ENCODE assay signal across 15 mouse cellular contexts in the genomic region with DNA sequence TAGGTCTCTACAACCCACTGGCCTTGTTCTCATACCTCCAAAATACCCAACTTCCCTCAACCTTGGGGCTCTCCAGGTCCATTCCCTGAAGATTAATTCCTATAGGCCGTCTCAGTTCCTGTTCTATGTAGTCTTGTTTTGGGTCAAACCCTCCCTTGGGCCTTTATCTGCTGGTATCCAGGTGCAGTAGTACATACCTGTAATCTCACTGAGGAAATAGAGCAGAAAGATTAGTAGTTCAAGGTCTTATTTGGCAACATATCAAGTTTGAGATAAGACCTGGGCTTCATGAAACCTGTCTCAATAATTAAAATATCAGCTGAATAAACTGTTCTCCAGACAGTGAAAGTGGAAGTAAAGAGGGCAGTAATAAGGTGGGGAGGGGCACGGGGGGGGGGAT. TPM values are rescaled to one million over a fixed set of nuclear protein-coding genes. Genes with fewer than 3 reads are reported as not detected.
DNase-seq lines count a peak whose midpoint lies in the region; ATAC-seq and TF ChIP-seq lines count a peak whose summit lies in the region.
"Had no signal": no experiment of that assay in that cellular context is flagged by ENCODE, and none has a peak within 500 bp of the region (broad histone marks: within the 10 kb centered on the region; RNA-seq: fewer than 3 reads in every experiment).

No protein-coding gene starts in this region.

- no peak for TF ChIP-seq RAD21 in CH12.LX (IDR thresholded peaks at IDR 0.05; ENCODE audit: low read depth, low read length)

- peak overlapping the region; percentile 43 for H3K27ac ChIP-seq in heart, embryonic 13.5 days (replicated peaks)
- H3K27ac ChIP-seq in CH12.LX (ENCODE audit: insufficient read depth, low read depth) = peak overlapping the region; percentile 70; the same call in 1 of the 2 replicates
- 0 out of 2 replicates have a peak overlapping the region, but pooled peaks have one; percentile 22 for H3K27ac ChIP-seq in liver, embryonic 12.5 days

- peaks cover 30% of the 10 kb centered on the region for H3K4me1 ChIP-seq in heart, embryonic 13.5 days
- peaks cover 4% of the 10 kb centered on the region for H3K4me1 ChIP-seq in lung, adult 2 months (ENCODE audit: control insufficient read depth, insufficient read depth, low read length)
- H3K4me1 ChIP-seq in CH12.LX (ENCODE audit: control insufficient read depth in 1 of 2, insufficient read depth in 2 of 2) = peaks cover 23 to 46% of the 10 kb centered on the region in 2 experiments
- peaks cover 51% of the 10 kb centered on the region for H3K4me1 ChIP-seq in liver, embryonic 12.5 days

- WGBS in heart, embryonic 13.5 days = 30% methylated on average over 2 of the region's 2 CpGs
- 30% methylated on average over 2 of the region's 2 CpGs for WGBS in lung, adult 2 months
- 22% methylated on average over 2 of the region's 2 CpGs for WGBS in liver, embryonic 12.5 days (ENCODE audit: insufficient replicate concordance)

- TF ChIP-seq POLR2A in lung, adult 2 months (IDR thresholded peaks at IDR 0.05; ENCODE audit: borderline replicate concordance, extremely low read depth, low read depth, low read length) = no peak
- no peak for TF ChIP-seq POLR2A in CH12.LX (IDR thresholded peaks at IDR 0.05; ENCODE audit: low read depth, low read length)

- H3K27me3 ChIP-seq in heart, embryonic 13.5 days (replicated peaks) = no peaks in the 10 kb centered on the region
- no peaks in the 10 kb centered on the region for H3K27me3 ChIP-seq in CH12.LX (replicated peaks)
- no peaks in the 10 kb centered on the region; the same call in 1 of the 2 replicates for H3K27me3 ChIP-seq in liver, embryonic 12.5 days (replicated peaks)

- TF ChIP-seq CTCF in lung, adult 2 months (IDR thresholded peaks at IDR 0.05; ENCODE audit: insufficient read depth, low read length) = no peak
- no peak for TF ChIP-seq CTCF in CH12.LX (conservative IDR thresholded peaks at IDR 0.05 in 1 of 2, IDR thresholded peaks at IDR 0.05 in 1 of 2; ENCODE audit: low read depth in 2 of 2, low read length in 2 of 2)

- H3K9me3 ChIP-seq in heart, embryonic 13.5 days = no peaks in the 10 kb centered on the region
- H3K9me3 ChIP-seq in CH12.LX (replicated peaks; ENCODE audit: low read length) = no peaks in the 10 kb centered on the region
- H3K9me3 ChIP-seq in liver, embryonic 12.5 days (replicated peaks) = no peaks in the 10 kb centered on the region

- no peak overlapping the region for H3K4me3 ChIP-seq in heart, embryonic 13.5 days
- peak overlapping the region; percentile 44 for H3K4me3 ChIP-seq in lung, adult 2 months (replicated peaks; ENCODE audit: extremely low read depth, low read depth, low read length)
- H3K4me3 ChIP-seq in CH12.LX (replicated peaks in 1 of 3; ENCODE audit: low read depth in 2 of 3, low read length in 2 of 3, poor library complexity in 1 of 3) = peak overlapping the region; percentile 39 to 53 (median 50)
- H3K4me3 ChIP-seq in liver, embryonic 12.5 days = no peak overlapping the region

- ATAC-seq in heart, embryonic 13.5 days (ENCODE audit: extremely low read depth, insufficient number of reproducible peaks, low FRiP score, low TSS enrichment) = no peak
- no peak for ATAC-seq in liver, embryonic 12.5 days
- ATAC-seq: Patski had no signal

- no peaks in the 10 kb centered on the region for H3K79me2 ChIP-seq in CH12.LX (replicated peaks; ENCODE audit: control insufficient read depth, extremely low read depth, insufficient read depth, poor library complexity, severe bottlenecking)

- peak overlapping the region; percentile 67; the same call in 1 of the 2 replicates for H3K9ac ChIP-seq in heart, embryonic 13.5 days
- peak overlapping the region; percentile 67 for H3K9ac ChIP-seq in CH12.LX (ENCODE audit: insufficient read depth, low read depth)
- no peak overlapping the region for H3K9ac ChIP-seq in liver, embryonic 12.5 days

- H3K36me3 ChIP-seq in heart, embryonic 13.5 days = no peaks in the 10 kb centered on the region
- peaks cover 0 to 6% of the 10 kb centered on the region in 2 experiments for H3K36me3 ChIP-seq in CH12.LX (replicated peaks in 1 of 2; ENCODE audit: control insufficient read depth in 1 of 2, insufficient read depth in 1 of 2, low read length in 1 of 2)
- no peaks in the 10 kb centered on the region for H3K36me3 ChIP-seq in liver, embryonic 12.5 days

- 0 out of 2 replicates have a peak, but pooled peaks have one; percentile 7 for TF ChIP-seq EP300 in CH12.LX (IDR thresholded peaks at IDR 0.05; ENCODE audit: low read length)

- DNase-seq in heart, adult 8-10 months (ENCODE audit: low spot score) = no peak
- DNase-seq in lung, adult 2 months = no peak
- DNase-seq in lung, postnatal 36 days = no peak
- DNase-seq in CH12.LX (ENCODE audit: extremely low read depth) = no peak
- DNase-seq in embryo, embryonic 9.5 days (ENCODE audit: extremely low spot score) = no peak
- no peak for DNase-seq in adrenal gland, postnatal 10 days
- DNase-seq: layer of hippocampus, adult 9-11 months; right cerebral cortex, postnatal 4 days had no signal

- in situ Hi-C loops in CH12.LX (cut with MboI; ENCODE audit: low pct_ligation_motif_present, low pct_unique_long_range_greater_than_20kb, low sequenced_read_pairs) = loop anchor here (25.0 kb wide), 1 partner anchor 296 kb away; the partner anchor contains the start of gene Ppdpf

- dilution Hi-C loops in CH12.LX (cut with MboI; ENCODE audit: extremely low pct_ligation_motif_present, extremely low pct_unique_long_range_greater_than_20kb, low sequenced_read_pairs) = no loop called here

- H3K4me2 ChIP-seq in heart, embryonic 13.5 days = peak overlapping the region; percentile 46
- H3K4me2 ChIP-seq in CH12.LX (ENCODE audit: insufficient read depth, low read depth, poor library complexity, severe bottlenecking) = peak overlapping the region; percentile 97
- peak overlapping the region; percentile 41 for H3K4me2 ChIP-seq in liver, embryonic 12.5 days

TF ChIP-seq in CH12.LX, 34 proteins besides CTCF, POLR2A, EP300 and RAD21:
- TF ChIP-seq USF1 (IDR thresholded peaks at IDR 0.05; ENCODE audit: low read depth, low read length) (no peak), NRF1 (IDR thresholded peaks at IDR 0.05; ENCODE audit: low read depth, low read length) (no peak), ETS1 (conservative IDR thresholded peaks at IDR 0.05; ENCODE audit: low read depth, low read length) (no peak), KAT2A (IDR thresholded peaks at IDR 0.05; ENCODE audit: insufficient replicate concordance, low read length) (no peak)

RNA-seq across cellular contexts. Expression of gene Abhd16b, which starts 9.9 kb away (rescaled TPM):
- polyA plus RNA-seq in heart, embryonic 13.5 days (2015; fragmentation: Nextera tagmentation; extraction: Ambion mirVana) = 0.11 and 0.27 TPM in 2 replicates
- total RNA-seq in heart, adult 8-10 months (2022) = not detected
- polyA plus RNA-seq in lung, adult 2 months (2012; rRNA removed) = not detected in 2 replicates
- total RNA-seq in CH12.LX (2012; rRNA removed) = 0.13 TPM in 1 of 2 replicates, not detected in the other
- not detected in 2 replicates for total RNA-seq in CH12.LX (2014; rRNA removed)
- 0.45 TPM in 1 of 2 replicates, not detected in the other for polyA plus RNA-seq in CH12.LX (2012; ENCODE audit: insufficient read length, low read depth)
- 0.12 TPM in 1 of 2 replicates, not detected in the other for polyA plus RNA-seq in liver, embryonic 12.5 days (2016; fragmentation: Nextera tagmentation; extraction: Ambion mirVana)
- total RNA-seq in adrenal gland, postnatal 10 days (2021) = not detected
- total RNA-seq: adrenal gland, adult 18-20 months; hematopoietic stem cell, adult 5-6 weeks; megakaryocyte-erythroid progenitor cell, adult 5-6 weeks had no signal
- polyA plus RNA-seq: forebrain, embryonic 11.5 days had no signal

RNA-seq across cellular contexts. Expression of gene Tpd52l2, which starts 13.8 kb away (rescaled TPM):
- 109 and 118 TPM in 2 replicates for polyA plus RNA-seq in heart, embryonic 13.5 days (2015; fragmentation: Nextera tagmentation; extraction: Ambion mirVana)
- 10 to 100 TPM; 65.6 to 72.6 (median 66.5) TPM for total RNA-seq in heart, adult 8-10 months (2022)
- 44.8 and 47.3 TPM in 2 replicates for polyA plus RNA-seq in lung, adult 2 months (2012; rRNA removed)
- total RNA-seq in CH12.LX (2012; rRNA removed) (80.7 and 90.4 TPM in 2 replicates), CH12.LX (2014; rRNA removed) (126 and 127 TPM in 2 replicates)
- polyA plus RNA-seq in CH12.LX (2012; ENCODE audit: insufficient read length, low read depth) = 92.0 and 92.1 TPM in 2 replicates
- 93.4 and 95.8 TPM in 2 replicates for polyA plus RNA-seq in liver, embryonic 12.5 days (2016; fragmentation: Nextera tagmentation; extraction: Ambion mirVana)
- total RNA-seq in adrenal gland, postnatal 10 days (2021) = 100 to 1,000 TPM in 1 of 2 experiments, 10 to 100 TPM in 1; 95.5 to 108 TPM

RNA-seq across cellular contexts. Expression of gene Zbtb46, which starts 23.9 kb away (rescaled TPM):
- 10.6 TPM in 2 replicates for polyA plus RNA-seq in heart, embryonic 13.5 days (2015; fragmentation: Nextera tagmentation; extraction: Ambion mirVana)
- 10 to 100 TPM in 2 of 4 experiments, 1 to 10 TPM in 2; 8.9 to 11.5 (median 10.5) TPM for total RNA-seq in heart, adult 8-10 months (2022)
- 14.7 and 17.0 TPM in 2 replicates for polyA plus RNA-seq in lung, adult 2 months (2012; rRNA removed)
- total RNA-seq in CH12.LX (2012; rRNA removed) = 4.1 and 9.3 TPM in 2 replicates
- total RNA-seq in CH12.LX (2014; rRNA removed) = 6.2 and 6.7 TPM in 2 replicates
- polyA plus RNA-seq in CH12.LX (2012; ENCODE audit: insufficient read length, low read depth) = 5.3 and 6.0 TPM in 2 replicates
- polyA plus RNA-seq in liver, embryonic 12.5 days (2016; fragmentation: Nextera tagmentation; extraction: Ambion mirVana) = 15.5 and 16.9 TPM in 2 replicates
- 10 to 100 TPM; 17.2 to 23.6 TPM for total RNA-seq in adrenal gland, postnatal 10 days (2021)

RNA-seq across cellular contexts. Expression of gene Dnajc5, which starts 37.2 kb away (rescaled TPM):
- 77.4 and 79.8 TPM in 2 replicates for polyA plus RNA-seq in heart, embryonic 13.5 days (2015; fragmentation: Nextera tagmentation; extraction: Ambion mirVana)
- 10 to 100 TPM; 57.8 to 71.4 (median 65.0) TPM for total RNA-seq in heart, adult 8-10 months (2022)
- polyA plus RNA-seq in lung, adult 2 months (2012; rRNA removed) = 47.4 and 76.4 TPM in 2 replicates
- 54.5 and 57.6 TPM in 2 replicates for total RNA-seq in CH12.LX (2012; rRNA removed)
- total RNA-seq in CH12.LX (2014; rRNA removed) = 45.5 and 51.1 TPM in 2 replicates
- 54.6 and 62.7 TPM in 2 replicates for polyA plus RNA-seq in CH12.LX (2012; ENCODE audit: insufficient read length, low read depth)
- 43.6 and 45.0 TPM in 2 replicates for polyA plus RNA-seq in liver, embryonic 12.5 days (2016; fragmentation: Nextera tagmentation; extraction: Ambion mirVana)
- 10 to 100 TPM; 89.0 to 91.5 TPM for total RNA-seq in adrenal gland, postnatal 10 days (2021)

Comparison
In these comparisons a context has a peak if more than half of its experiments do, and no peak if none do; other contexts are left out.
1. H3K4me2 ChIP-seq: peak in every context shown above with its lines; median percentile 97 in CH12.LX; 46 in heart, embryonic 13.5 days; 41 in liver, embryonic 12.5 days.
2. H3K4me3 ChIP-seq: peak in lung, adult 2 months (single experiment) and CH12.LX (3 of 3); none in heart, embryonic 13.5 days (single experiment) and liver, embryonic 12.5 days (single experiment).
3. Peak in every context shown above with its lines, with median percentiles within 50 percentile points of each other: H3K27ac ChIP-seq.